Mouse (Mus musculus) T-cell, adult 2 months (primary cell): ENCODE measurements around the gene Tusc1.

ENCODE experiments used
- DNase-seq: peaks from one replicate; pipeline ENCODE4 v3.0.0; 2022; ENCODE audit warnings: low spot score

Gene Tusc1

DNA sequence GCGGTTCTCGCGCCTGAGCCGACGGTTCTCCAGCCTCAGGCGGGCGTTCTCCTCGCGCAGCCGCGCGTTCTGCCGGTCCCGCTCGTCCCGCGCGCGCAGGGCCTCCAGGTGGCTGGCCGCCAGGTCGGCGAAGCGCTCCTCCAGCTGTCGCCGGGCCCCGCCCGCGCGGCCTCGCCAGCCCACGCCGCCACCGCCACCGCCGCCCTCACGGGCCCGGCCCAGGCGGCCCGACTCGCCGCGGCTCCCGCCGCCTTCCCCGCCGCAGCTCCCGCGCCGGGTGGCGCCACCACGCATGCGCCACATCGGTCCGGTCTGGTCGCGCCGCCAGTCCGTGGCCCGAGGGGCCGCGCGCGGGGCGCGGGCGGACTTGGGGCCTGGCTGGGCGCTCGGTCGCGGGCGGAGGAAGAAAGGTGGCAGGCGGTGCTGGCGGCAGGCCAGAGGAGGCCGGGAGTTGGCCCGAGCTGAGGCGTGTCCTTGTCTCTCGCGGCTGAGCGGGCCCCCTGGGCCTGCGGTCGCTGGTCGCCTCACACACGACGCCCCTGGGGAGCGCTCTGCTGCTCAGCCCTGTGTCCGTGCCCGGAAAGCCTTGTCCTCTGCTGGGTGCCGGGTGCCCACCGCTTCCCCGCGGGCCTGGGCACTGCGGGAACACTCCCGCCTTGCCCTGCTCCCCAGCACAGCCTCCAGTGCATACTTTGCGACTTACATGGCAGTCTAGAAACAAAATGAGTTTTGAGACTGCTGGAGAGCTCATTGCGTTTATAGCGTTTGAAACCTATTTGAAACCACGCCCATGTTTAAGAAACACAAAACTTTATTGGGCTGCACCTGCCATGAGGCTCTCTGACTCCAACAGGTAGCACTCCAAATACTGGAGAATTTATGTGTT is at the start of gene Tusc1:
TSS of gene Tusc1 (minus strand) at position 394 of the 886 bp plus-strand sequence.
- peak; percentile 29 for DNase-seq

DNA sequence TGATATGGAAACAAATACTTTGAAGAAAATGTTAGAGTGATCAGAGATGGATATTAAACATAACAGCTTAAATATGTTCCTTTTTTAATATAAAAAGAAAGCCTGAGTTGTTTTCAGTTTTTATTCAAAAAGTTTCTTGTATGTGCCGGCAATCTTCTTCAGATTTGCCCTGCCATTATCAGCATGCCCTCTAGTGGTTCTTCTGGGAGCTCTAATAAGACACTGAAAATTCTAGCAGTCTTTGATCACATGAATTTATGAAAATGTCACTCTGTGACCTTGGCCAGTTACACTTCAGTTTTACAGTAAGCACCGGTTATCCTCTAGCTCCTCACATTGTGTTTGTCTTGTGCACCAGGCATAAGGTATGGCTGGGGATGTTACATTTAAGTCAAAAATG is 17.6 kb upstream of the Tusc1 start:
- no peak for DNase-seq

DNA sequence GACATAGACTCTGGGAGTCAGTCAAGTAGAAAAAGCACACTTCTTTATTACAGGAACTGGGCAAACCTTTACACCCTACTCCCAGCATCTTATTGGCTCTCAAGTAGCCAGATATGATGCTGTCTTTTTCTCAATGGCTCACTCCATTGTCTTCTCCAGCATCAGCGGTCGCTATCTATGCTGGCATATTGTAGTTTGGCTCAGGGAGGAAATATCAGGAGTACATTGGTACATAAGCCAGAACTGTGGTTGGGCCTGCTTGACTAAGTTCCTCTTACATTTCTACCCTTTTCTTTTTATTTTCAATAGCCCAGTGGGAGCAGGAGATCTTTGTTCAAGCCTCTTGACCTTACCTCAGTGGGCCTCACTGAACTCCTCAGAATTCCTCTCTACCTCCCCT is 9.0 kb upstream of the Tusc1 start:
- DNase-seq, result no peak

DNA sequence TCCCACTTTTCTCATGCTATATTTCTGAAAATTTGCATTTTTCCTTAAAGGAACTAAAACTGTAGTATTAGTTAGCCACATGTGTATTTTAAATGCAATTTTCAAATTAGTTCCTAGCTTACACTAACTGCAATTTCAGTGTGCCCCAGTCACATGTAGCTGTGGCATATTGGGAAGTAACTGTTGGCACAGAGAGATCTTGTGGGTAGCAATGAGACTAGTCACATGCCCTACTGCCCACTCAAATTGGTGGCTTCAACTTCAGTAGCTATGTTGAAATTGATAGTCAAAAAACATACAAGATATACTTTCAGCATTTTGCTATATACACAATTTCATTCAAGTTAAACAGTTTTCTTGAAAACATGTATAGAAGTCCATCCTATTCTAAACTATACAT is 6.3 kb upstream of the Tusc1 start:
- DNase-seq, result no peak

DNA sequence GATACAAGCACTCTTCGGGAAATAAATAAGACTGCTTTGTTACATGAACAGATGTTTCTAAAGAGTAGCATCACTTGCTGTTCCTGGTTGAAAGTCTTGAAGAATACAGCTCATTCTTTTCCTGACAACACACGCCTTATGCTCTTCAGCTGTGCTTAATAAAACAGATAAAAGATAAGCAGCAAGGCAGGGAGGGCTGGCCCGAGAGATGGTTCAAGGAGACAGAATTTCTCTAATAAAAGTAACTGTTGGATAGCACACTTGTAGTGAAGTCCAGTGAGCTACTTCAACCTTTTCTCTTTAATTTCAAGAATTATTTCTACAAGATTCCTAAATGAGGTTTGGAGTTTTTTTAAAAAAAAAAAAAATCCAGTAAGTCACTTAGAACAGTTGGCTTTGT is 2.7 kb upstream of the Tusc1 start:
- DNase-seq, result no peak

DNA sequence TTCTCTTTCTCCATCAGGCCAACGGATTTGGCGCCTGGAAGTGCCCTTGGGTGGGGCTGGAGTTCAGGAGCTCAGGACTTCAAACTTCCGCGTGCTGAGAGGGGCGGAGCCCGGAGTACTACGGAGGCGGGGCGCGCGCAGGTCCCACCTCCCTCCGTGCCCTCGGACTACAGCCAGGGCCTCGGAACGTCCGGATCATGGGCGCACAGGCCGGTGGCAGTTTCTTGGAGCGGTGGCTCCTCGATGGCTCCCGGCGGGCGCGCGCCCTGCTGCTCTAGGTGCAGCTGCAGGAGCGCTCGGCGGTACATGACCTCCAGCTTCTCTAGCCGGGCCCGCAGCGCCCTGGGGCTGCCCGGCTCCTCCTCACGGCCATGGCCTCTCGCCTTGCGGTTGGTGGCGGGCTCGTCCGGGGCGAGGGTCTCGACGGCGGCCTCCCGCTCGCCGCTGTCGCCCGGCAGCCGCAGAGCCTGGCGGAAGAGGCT is 634 bp downstream of the Tusc1 start:
- DNase-seq, result peak; percentile 61

DNA sequence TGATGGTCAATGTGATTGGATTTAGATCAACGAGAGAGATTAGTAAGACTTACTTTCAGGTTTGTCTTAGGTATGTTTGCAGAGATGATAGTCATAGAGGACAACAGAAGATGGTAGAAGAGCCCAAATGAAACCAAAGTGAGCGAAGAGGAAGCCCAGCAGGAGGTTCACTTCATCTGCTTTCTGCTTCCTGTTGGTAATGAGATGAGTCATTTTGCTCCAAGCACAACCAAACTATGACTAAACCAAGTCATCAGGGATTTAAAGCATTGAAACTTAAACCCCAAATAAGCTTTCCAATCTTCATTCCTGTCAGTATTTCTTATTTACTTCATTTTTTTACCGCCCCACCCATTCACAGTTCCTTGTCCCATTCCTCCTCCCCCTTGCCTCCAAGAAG is 27.8 kb downstream of the Tusc1 start:
- no peak for DNase-seq

DNA sequence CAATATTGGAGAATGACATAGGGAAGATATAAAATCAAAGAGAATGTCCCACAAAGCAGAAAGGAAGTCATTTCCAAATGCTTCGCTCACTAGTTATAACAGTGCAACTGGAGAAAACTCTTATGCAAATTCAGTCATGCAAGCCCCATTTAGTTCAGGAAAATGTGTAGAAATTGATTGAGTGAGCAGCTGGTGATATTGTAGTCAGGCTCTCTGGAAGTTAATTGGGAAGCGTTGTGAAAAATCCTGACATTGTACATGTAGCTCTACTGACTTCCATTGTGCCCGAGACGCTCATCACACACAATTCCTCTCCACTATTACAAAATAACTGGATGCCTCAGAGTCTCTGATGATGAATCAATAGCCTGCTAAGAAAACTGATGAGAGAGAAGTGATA is 49.2 kb downstream of the Tusc1 start:
- DNase-seq, result no peak
